Mouse (Mus musculus) Patski (cell line): ENCODE results near the gene Coro1c. TPM values are rescaled to one million over a fixed set of nuclear protein-coding genes. Genes with fewer than 3 reads are reported as not detected.

Experiments used
- ATAC-seq: fragments of 100-300 bp; one replicate; pipeline ENCODE4 v1.8.0; 2021
- CTCF ChIA-PET: fragments of 350-600 bp; sonication (Branson Sonifier 250); formaldehyde crosslinking; loops from one replicate; lab custom pipeline; 2022; ENCODE audit warnings: inconsistent platforms; lab: Charles Lee
- POLR2A ChIA-PET: fragments of 350-600 bp; sonication (Branson Sonifier 250); formaldehyde crosslinking; loops from one replicate; lab custom pipeline; 2022; ENCODE audit warnings: antibody characterized with exemption, inconsistent platforms; lab: Charles Lee
- DNase-seq: peaks from one replicate; pipeline ENCODE4 v3.0.0-alpha.2; 2011; ENCODE audit warnings: low read depth, low spot score
- H3K27me3 ChIP-seq: fragments of 371-371 bp; one replicate; pipeline ENCODE4 v1.5.1; 2021
- CTCF ChIP-seq: fragments of 100-300 bp; IDR thresholded peaks from one replicate; pipeline ENCODE4 v1.5.1; 2021
- in situ Hi-C: fragments of 300-500 bp; cut with MboI; formaldehyde crosslinking; loops from 3 replicates; pipeline ENCODE4 v1.11.1; 2018; ENCODE audit warnings: low pct_unique_long_range_greater_than_20kb, mixed read lengths
- polyA plus RNA-seq: library from polyadenylated mRNA; unstranded; gene quantifications from one replicate; pipeline ENCODE4 v1.2.3, GENCODE M21; 2021

Coro1c gene
- polyA plus RNA-seq, result 160 TPM

- ATAC-seq (peak; percentile 82), DNase-seq (peak; percentile 89)
- ChIA-PET POLR2A (interaction anchor here (0.5 to 1.6 kb wide), 7 partner anchors 9 to 137 kb away, joined by 3 to 5 read pairs (median 3); partner anchors contain the start of gene Sart3), CTCF (interaction anchor here (0.7 to 2.7 kb wide), 15 partner anchors 9 to 138 kb away, joined by 3 to 9 read pairs (median 4); no protein-coding TSS in a partner anchor)
- H3K27me3 ChIP-seq, result no peaks in the 10 kb centered on the region
- in situ Hi-C loops, result no loop called here
- no peak for TF ChIP-seq CTCF
Observed at GRCm38 (mm10) chr5:113908592-113909441, at the start of gene Coro1c. Gene Coro1c (minus strand): TSS chr5:113908758.

GRCm38 (mm10) chr5:113956510-113956909 lies 48.0 kb upstream of the Coro1c start:
- ChIA-PET CTCF (interaction anchor here (0.6 to 1.3 kb wide), 7 partner anchors 10 to 99 kb away, joined by 3 to 9 read pairs (median 4); no protein-coding TSS in a partner anchor), POLR2A (no interaction called here)
- ATAC-seq (peak; percentile 54), DNase-seq (peak; percentile 57)
- no peaks in the 10 kb centered on the region for H3K27me3 ChIP-seq
- TF ChIP-seq CTCF, result peak; percentile 99
- in situ Hi-C loops, result loop anchor here (5.0 kb wide), 1 partner anchor 91 kb away; no protein-coding TSS in a partner anchor

- no peaks in the 10 kb centered on the region for H3K27me3 ChIP-seq
- ChIA-PET CTCF (interaction anchor here (0.9 to 4.1 kb wide), 5 partner anchors 11 to 101 kb away, joined by 3 to 44 read pairs (median 7); no protein-coding TSS in a partner anchor), POLR2A (interaction anchor here (1.5 kb wide), 1 partner anchor 91 kb away, joined by 3 read pairs; no protein-coding TSS in a partner anchor)
Observed at GRCm38 (mm10) chr5:113955691-113956090, 47.1 kb upstream of the Coro1c start.

GRCm38 (mm10) chr5:113955281-113955680 lies 46.7 kb upstream of the Coro1c start:
- TF ChIP-seq CTCF, result no peak
- ATAC-seq, result no peak
- POLR2A ChIA-PET, result interaction anchor here (1.5 kb wide), 1 partner anchor 91 kb away, joined by 3 read pairs; no protein-coding TSS in a partner anchor
- CTCF ChIA-PET, result interaction anchor here (0.8 to 4.1 kb wide), 11 partner anchors 8 to 182 kb away, joined by 3 to 44 read pairs (median 5); partner anchors contain the start of gene Iscu
- in situ Hi-C loops, result loop anchor here (5.0 kb wide), 1 partner anchor 92 kb away; no protein-coding TSS in a partner anchor
- H3K27me3 ChIP-seq, result no peaks in the 10 kb centered on the region
- DNase-seq, result no peak

More at GRCm38 (mm10) chr5:113955691-113956090, 47.1 kb upstream of the Coro1c start:
- TF ChIP-seq CTCF, result no peak
- in situ Hi-C loops, result loop anchor here (5.0 kb wide), 1 partner anchor 92 kb away; no protein-coding TSS in a partner anchor
- DNase-seq (no peak), ATAC-seq (no peak)

- peak; percentile 98 for TF ChIP-seq CTCF
- in situ Hi-C loops, result no loop called here
- H3K27me3 ChIP-seq, result no peaks in the 10 kb centered on the region
- POLR2A ChIA-PET, result interaction anchor here (1.1 to 1.5 kb wide), 3 partner anchors 19 to 181 kb away, joined by 3 read pairs; no protein-coding TSS in a partner anchor
- ATAC-seq (peak; percentile 78), DNase-seq (peak; percentile 71)
- CTCF ChIA-PET, result interaction anchor here (0.7 to 4.1 kb wide), 22 partner anchors 9 to 181 kb away, joined by 3 to 44 read pairs (median 4); partner anchors contain the start of gene Iscu
Observed at GRCm38 (mm10) chr5:113954421-113954820, 45.9 kb upstream of the Coro1c start.

GRCm38 (mm10) chr5:113952519-113952918 lies 44.0 kb upstream of the Coro1c start:
- no peak for DNase-seq
- no peak for TF ChIP-seq CTCF
- no peak for ATAC-seq
- in situ Hi-C loops, result no loop called here
- CTCF ChIA-PET, result interaction anchor here (0.7 to 4.1 kb wide), 4 partner anchors 10 to 105 kb away, joined by 3 to 44 read pairs (median 3); no protein-coding TSS in a partner anchor
- no peaks in the 10 kb centered on the region for H3K27me3 ChIP-seq
- POLR2A ChIA-PET, result interaction anchor here (0.9 kb wide), 1 partner anchor 96 kb away, joined by 3 read pairs; no protein-coding TSS in a partner anchor

GRCm38 (mm10) chr5:113951693-113952071 lies 43.1 kb upstream of the Coro1c start:
- in situ Hi-C loops, result no loop called here
- DNase-seq (no peak), ATAC-seq (no peak)
- ChIA-PET CTCF (interaction anchor here (0.7 to 2.3 kb wide), 4 partner anchors 9 to 100 kb away, joined by 3 to 6 read pairs (median 4); no protein-coding TSS in a partner anchor), POLR2A (interaction anchor here (0.9 kb wide), 1 partner anchor 97 kb away, joined by 3 read pairs; no protein-coding TSS in a partner anchor)
- H3K27me3 ChIP-seq, result no peaks in the 10 kb centered on the region
- no peak for TF ChIP-seq CTCF

- ChIA-PET CTCF (interaction anchor here (1.8 to 2.3 kb wide), 2 partner anchors 96 to 101 kb away, joined by 4 to 6 read pairs; no protein-coding TSS in a partner anchor), POLR2A (no interaction called here)
- DNase-seq, result no peak
- H3K27me3 ChIP-seq, result no peaks in the 10 kb centered on the region
- TF ChIP-seq CTCF, result no peak
- in situ Hi-C loops, result no loop called here
- ATAC-seq, result no peak
Observed at GRCm38 (mm10) chr5:113950786-113951692, 42.5 kb upstream of the Coro1c start.

GRCm38 (mm10) chr5:113950133-113950532 lies 41.6 kb upstream of the Coro1c start:
- ChIA-PET POLR2A (no interaction called here), CTCF (interaction anchor here (1.0 to 2.3 kb wide), 3 partner anchors 10 to 102 kb away, joined by 3 to 6 read pairs (median 4); no protein-coding TSS in a partner anchor)
- DNase-seq (no peak), ATAC-seq (no peak)
- in situ Hi-C loops, result no loop called here
- TF ChIP-seq CTCF, result no peak
- H3K27me3 ChIP-seq, result no peaks in the 10 kb centered on the region
